Mouse (Mus musculus) hindlimb bud, embryonic 11.5 days (tissue): ENCODE results near the gene Cish.

Experiments
- DNase-seq: peaks from one replicate; pipeline ENCODE4 v3.0.0-alpha.2; 2012; ENCODE audit warnings: low read depth, low spot score; ENCODE audit errors: extremely low spot score

The Cish gene

DNA sequence AAGGTAGTCTGAATTCAATTTTAAA lies at the start of gene Cish:
Gene Cish, plus strand, starts transcription at position 11 of the 25 bp plus-strand sequence.
- DNase-seq = no peak

DNA sequence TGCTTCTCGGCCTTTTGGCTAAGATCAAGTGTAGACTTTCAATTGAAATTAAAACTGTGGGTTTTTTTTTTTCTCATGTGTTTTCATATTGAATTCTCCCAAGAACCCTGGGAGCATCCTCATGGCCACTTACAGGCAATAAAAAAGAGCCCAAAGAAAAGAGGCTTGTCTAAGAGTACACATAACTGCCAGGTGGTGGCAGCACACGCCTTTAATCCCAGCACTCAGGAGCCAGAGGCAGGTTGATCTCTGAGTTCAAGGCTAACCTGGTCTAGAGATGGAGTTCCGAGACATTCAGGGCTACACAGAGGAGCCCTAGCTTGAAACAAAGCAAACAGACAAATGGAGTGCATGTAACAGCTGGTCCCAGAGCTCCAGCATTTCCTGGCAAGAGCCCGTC lies 49.7 kb upstream of the Cish start:
- DNase-seq = no peak

DNA sequence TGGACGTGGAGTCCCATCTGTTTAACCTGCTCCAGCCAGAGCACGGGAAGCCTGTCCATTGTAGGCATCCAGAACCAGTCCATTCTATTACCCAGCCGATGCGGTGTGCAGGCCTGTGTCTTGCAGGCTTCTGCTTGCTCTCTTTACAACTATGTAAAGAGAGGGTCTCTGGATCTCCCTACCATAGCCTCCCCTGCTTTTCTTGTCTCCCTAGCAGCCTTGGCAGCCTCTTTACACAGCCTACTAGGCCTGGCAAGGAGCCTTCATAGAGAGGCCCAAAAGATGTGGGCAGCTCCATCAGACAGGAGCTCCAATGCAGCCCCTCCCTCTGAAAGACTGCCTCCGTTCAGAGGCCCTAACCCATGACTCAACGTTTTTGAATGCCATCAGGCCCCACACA lies 46.7 kb upstream of the Cish start:
- no peak for DNase-seq

DNA sequence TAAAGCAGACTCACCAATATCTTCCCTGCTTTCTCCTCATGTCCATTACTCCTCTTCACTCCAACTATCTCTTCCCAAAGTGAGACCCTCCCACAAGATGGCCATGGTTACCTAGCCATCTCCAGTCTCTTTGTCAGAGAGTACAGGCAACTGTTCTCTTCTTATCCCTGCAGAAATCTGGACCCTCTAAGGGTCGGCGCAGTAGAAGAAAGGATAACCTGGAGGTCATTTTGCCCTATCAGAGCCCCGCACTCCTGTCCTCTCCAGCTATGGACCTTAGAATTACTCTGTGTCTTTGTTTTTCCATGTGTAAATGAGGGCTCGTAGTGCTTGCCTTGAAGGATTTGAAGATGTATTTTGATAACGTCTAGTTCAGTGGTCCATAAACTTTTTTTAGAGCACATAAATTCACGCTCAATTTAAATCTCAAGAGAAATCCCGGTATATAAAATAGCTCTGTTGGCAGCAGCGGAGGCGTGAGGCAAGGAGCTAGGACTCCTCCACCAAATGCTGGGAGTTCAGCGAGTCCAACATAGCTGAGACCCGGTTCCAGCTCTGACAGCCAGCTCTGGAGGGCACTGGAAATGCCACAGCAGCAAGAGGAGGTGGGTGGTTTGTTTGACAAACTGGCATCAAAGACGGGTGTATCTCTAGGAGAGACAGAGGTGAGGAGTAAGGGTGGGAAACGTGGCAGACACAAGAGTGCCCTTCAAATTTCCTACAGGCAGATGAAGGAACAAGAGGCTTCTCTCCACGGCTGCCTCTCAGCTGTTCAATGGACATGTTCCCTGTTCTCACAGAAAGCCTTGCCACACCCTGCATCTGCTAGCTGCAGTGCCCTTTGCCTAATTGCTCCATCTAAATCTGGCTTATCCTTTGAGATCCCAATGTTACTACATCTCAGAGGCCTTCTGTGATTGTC lies 45.1 kb upstream of the Cish start:
- no peak for DNase-seq

DNA sequence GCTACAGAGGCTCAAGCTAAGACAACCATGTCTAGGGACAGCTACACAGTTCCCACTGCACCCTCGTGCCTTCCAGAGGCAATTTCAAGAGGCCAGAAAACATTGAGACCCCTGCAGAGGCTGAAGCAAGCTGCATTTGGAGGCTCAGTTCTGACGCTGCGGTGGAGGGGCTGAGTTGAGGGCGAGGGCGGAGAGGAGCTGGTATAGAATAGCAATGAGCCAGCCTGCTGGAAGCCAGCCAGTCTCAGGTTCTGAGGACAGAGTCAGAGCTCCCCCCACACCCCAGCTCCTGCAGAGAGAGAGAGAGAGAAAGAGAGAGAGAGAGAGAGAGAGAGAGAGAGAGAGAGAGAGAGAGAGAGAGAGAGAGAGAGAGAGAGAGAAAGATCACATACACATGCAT lies 43.7 kb upstream of the Cish start:
- DNase-seq = no peak

DNA sequence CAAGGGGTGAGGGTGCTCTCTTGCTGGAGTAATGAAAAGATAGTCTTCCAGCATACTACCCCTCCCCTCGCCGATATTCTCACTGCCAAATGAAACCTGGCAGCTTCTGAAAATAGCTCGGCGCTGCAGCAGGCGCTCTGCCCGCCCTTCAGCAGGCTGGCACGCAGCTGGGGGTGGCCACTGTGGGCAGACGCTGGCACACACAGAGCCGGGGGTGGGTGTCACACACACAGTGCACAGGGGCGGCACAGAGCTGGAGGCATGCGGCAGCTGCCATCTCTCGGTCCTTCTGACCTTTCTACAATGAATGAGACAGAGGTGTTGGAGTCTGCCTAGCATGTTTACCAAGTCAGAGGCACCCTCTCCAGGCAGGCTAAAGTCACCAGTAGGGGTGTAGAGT lies 41.4 kb upstream of the Cish start:
- DNase-seq = no peak

DNA sequence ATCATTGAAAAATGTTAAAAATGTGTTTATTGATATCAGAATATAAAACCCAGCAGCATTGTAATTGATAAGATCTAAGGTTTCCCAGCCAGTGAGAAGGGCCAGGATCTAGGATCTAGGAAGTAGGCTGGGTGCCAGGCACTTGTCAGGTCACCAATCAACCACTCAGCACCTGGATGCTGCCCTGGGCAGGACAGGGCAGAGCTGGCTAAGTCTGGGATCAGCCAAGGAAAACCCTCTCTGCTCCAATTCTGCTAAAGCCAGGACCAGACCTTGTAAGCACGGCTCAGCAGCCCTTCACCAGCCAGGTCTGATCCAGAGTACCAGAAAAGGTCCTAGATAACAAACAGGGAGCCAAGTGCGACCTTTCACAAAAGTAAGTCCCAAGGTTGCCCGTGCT lies 40.9 kb upstream of the Cish start:
- DNase-seq = no peak

DNA sequence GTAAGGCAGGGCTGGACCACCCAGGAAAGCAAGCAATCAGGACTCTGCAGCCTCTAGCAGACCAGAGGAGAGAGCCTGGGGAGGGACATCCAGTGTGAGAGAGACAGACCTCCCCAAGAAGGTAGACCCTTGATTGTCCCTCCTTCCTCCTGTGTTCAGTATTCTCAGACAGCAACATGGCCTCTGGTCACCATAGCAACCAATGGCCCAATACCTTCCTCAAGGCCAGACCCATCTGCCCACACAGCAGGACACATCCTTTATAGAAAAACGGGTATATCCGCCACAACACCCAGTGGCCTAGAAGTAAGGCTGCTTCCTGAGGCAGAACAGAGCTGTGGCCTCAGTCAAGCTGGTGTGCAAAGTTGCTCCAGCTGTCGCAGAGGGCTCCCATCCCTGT lies 40.2 kb upstream of the Cish start:
- no peak for DNase-seq

DNA sequence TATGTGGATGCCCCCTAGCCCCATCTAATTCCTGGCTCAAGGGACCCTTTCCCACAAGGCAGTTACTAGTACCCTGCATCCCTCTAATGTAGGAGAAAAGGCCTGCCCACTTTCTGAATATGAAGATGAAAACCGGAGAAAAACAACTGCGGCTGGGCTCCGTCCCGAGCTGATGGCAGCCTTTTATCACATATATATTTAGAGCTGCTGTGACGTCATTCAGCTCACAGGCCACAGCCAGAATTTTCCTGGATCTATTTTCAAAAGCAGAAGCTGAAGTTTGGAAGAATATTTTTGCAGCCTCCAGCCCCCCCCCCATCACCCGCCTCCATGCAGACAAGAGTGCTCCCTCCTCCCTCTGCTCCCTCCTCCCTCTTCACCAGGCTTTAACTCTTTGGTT lies 36.3 kb upstream of the Cish start:
- DNase-seq = no peak

DNA sequence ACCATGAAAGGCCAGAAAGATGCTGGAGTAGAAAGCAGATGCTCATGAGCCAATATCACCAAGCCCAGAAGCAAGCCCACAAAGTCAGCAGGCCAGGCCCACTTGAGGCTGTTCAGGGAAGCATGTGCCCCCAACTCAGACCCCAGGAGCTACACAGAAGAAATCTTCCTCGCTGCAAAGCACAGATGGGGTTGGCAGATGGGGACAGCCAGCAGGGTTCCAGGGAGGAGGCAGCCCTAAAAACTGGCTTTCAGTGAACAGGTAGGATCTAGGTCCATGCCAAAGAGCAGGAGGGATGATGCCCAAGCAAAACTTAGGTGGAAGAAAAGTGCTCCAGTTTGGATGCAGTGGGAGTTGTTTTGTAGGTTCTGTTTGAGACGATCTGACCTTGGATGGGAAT lies 35.4 kb upstream of the Cish start:
- no peak for DNase-seq

DNA sequence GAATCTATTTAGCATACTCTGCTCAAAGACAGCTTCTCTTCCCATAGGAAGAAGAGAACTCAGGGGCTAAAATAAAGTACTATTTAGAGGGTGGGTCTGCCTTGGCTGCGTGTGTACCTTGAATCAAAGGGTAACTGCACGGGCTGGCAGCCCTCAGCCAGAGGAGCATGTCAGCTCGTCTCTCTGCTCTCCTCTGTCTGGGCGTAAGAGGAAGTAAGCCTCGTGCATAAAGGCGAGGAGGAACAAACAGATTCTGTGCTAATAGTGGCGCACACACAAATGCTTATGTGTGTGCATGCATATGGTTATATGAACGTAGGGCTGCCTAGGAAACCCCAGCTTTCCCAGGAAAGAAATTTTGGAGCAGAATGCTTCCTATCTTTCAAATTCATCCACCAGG lies 35.0 kb upstream of the Cish start:
- no peak for DNase-seq

DNA sequence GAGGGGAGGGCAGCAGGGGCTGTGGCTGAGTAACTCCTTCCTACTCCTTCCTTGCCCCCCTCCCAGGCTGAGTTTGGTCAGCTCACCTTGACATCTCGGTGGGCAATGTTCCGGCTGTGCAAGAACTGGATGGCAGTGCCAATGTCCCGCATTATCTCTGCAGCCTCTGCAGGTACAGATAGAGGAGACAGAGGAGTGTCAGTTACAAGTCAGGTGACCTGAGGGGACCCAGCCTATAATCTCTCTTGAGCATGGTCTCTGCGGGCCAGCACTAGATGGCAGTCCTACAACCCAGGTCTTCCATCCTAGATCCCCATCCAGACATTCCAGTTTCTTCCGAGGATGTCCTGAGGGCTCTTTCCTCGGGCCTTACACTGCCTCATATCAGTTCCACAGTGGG lies 34.0 kb upstream of the Cish start:
- no peak for DNase-seq

DNA sequence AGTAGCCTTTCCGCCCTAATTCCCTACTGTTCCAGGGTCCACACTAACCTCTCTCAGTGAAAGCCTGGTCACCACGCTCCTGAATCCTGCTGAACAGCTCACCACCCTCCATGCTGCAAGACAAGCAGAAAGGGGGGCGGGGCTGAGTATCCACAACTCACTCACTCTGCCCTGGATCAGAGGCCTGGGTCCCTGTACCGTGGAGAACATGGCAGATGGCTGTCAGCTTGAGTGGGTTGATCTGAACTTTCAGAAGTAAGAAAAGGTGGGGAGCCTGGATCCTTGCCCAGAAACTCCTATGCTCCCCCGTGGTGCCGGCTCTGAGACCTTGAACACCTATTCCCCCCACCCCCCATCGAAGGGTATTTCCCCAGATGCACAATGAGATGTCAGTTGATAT lies 33.5 kb upstream of the Cish start:
- no peak for DNase-seq

DNA sequence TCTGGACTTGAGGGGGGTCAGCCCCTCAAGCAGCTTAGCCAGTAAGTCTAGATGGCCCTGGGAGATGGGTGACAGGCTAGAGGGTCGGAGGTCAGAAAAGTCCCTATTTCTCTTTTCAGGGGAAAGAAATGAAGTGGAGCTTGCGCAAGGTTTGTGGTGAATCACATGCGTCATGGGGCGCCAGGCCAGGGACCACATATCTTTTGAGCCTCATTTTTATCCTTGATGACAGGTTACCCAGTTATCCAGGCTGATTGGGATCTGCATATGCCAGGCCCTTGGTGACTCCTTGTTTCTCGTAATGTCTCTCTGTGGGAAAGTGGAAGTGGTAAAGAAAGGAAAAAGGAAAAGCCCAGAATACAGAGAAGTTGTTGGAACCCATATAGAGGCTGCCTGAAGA lies 31.9 kb upstream of the Cish start:
- no peak for DNase-seq

DNA sequence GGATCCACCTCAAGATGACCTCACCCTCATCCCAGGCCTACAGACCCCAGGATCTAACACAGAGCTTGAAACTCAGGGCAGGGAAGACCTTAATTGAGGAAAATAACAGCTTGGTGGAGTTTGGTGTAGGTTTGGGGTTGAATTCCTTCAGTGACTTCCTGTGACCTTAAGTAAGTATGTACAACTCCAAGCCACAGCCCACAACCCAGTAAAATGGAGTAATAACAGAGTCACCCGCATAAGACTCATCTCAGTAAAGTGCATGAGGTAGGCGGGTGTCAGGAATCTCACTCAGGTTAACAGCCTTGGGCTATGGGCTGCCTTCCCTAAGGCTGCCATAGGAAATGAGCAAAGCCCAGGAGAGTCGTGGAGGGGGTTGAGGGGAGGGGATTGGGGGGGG lies 31.1 kb upstream of the Cish start:
- no peak for DNase-seq

DNA sequence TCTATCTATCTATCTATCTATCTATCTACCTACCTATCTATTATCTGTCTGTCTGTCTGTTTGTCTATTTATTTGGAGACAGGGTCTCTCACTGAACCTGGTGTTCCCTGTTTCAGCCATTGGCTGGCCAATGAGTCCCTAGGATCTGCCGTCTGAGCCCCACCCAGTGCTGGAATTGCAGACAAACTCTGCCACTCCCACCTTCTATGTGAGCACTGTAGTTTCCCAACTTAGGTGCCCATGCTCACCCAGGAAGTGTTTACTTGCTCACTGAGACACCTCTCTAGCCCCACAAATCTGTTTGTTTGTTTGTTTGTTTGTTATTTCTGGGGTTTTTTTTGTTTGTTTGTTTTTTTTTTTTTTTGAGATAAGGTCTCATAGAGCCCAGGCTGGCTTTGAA lies 28.8 kb upstream of the Cish start:
- no peak for DNase-seq

DNA sequence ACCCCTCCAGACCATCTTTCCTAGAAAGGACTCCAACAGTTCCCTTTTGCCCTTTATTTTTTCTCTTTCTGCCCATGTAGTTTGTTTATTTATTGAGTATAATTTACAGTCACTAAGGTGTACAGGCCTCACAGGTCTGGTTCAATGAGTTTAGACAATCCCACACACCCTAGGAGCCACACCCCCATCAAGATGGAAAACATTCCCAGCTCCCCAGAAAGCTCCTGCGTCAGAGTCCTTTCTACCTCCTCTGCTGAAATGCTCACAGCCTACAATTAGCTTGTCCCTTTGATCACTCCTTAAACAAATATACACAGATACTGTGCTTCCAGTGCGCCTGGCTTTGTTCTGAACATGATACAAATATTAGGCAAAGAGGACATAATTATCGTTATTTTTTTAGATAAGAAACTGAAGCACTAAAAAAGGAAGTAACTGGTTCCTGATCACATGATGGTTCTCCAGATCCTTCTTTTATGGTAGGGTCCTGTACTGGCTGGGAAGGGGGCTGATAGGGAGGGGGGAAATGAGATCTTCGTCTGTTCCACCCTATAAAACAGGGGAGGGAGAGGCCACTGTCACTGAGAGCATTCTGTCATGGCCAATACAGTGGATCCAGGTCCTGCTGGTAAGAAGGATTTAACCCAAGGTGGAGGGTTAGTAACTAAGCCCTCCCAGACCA lies 28.0 kb upstream of the Cish start:
- DNase-seq = no peak

DNA sequence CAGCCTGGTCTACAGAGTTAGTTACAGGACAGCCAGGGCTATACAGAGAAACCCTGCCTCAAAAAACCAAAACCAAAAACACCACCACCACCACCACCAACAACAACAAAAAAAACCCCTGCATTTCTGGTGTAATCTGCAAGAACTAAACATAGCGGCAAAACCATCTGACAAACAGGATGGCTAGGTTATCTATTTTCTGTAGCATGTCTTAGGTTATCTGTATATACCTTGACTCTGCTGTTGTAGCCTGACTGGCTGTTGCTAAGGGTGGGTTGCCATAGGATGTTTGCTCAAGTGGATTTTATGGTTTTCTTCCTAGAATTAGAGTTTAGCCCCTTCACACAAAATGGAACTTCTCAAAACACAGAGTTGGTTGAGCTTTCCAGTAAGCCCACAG lies 26.1 kb upstream of the Cish start:
- no peak for DNase-seq

DNA sequence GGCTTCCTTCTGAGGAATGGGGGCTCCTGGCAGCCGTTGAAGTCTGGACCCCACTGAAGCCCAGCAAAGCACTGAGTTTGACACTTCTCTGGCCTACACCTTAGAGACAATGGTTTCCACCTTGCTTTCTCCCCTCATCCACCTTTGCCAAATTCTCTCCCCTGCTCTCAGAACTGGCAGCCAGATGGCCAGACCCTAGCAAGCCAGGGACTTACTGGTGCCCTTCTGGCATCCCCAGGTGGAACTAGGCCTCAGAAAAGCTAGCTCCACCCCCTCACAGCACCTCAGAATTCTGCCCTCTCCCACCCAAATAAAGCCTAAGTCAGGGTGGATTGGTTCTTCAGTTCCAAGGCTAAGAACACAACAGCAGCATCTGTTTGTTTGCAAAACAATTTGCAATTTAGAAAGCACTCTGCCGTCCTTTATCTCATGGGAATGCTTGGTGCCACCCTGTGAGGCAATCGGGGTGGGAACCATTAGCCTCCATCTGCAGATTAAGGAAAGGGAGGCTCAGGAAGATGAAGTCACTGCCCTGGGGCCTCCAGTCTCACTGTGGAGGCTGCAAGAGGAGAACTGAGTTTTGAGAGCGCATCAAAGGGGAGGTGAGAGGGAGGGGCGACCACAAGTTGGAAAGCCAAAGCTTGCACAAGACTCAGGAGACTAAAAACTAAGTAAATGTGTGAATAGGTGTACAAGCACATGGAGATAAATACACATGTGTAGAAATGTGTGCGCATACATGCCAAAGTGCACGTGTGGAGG lies 24.5 kb upstream of the Cish start:
- DNase-seq = no peak

DNA sequence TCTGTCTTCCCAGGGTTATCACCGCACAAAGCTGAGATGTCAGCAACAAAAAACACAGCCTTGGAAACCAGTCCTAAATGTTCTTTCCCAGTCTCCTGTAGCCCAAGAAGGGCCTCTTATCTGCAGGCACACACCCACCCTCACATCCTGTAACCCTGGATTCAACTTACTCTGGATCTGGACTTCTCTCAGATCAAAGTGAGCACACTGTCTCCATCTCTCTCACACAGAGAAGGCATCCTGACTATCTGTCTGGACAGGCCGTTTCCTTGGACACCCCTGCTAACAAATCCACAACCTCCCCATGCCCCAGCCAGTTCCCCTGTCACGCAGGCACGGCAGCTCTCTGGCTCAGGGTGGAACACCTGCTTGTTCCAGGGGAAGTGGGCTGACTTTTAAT lies 23.5 kb upstream of the Cish start:
- no peak for DNase-seq

DNA sequence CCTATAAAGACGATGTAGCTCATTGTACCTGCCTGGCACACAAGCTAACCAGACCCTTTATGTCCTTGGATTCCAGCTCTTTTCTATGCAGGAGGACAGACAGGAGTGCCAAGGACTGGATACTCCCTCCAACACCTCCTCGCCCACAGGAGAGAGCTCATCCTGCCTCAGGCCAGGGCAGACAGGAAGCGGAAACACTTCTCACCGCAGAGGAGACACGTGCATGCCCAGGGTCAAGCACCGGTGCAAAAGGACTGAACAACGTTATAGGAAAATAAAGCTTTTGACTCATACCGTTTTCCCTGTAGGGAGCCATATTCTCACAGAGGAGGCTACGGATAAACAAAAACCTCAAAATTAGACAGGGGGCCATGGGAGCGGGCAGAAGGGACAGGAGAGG lies 22.6 kb upstream of the Cish start:
- DNase-seq = no peak

DNA sequence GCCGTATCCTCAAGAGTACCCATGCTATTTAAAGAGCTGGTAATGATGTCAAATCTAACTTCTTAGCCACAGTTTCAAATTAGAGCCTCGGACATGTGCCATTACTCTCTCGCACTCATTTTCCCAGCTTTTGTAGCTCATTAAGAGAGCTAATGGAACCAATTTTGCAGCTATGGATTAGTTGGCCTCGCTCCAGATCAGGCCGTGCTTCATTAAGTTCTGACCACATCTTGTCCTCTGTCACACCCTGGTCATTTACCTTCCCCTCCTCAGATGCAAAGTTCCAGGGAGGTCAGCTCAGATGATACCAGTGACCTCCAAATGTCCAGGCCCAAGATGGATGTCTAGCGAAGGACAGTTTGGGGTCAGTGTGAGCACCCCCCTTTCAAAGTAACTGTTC lies 21.1 kb upstream of the Cish start:
- DNase-seq = no peak

DNA sequence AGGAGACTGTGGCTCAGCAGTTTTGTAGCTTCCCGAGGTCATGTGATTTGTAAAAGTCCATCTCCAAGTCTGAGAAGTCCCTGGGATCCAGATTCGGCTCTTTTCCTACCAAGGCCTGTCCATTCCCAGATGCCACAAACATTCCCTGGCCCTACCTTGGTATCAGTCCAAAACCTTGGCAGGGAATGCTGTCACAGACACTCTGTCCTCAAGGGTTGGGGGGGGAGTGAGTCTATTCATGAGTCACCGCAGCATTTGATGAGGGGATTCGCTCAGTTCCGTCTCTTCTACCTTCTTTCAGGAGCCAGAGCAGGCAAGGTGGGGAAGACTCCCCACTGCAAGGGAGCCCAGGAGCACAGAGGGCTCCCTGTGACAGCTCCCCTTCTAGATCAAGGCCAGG lies 20.1 kb upstream of the Cish start:
- DNase-seq = no peak
